Mouse (Mus musculus): ENCODE measurements around the gene Smc1a. TPM values are rescaled to one million over a fixed set of nuclear protein-coding genes. Genes with fewer than 3 reads are reported as not detected.
A peak's percentile ranks its signal among the peaks of the same experiment; 100 is the strongest.

Smc1a gene
- polyA plus RNA-seq (2014; fragmentation: Nextera tagmentation; extraction: Ambion mirVana), result 142 and 144 TPM in 2 replicates

DNA sequence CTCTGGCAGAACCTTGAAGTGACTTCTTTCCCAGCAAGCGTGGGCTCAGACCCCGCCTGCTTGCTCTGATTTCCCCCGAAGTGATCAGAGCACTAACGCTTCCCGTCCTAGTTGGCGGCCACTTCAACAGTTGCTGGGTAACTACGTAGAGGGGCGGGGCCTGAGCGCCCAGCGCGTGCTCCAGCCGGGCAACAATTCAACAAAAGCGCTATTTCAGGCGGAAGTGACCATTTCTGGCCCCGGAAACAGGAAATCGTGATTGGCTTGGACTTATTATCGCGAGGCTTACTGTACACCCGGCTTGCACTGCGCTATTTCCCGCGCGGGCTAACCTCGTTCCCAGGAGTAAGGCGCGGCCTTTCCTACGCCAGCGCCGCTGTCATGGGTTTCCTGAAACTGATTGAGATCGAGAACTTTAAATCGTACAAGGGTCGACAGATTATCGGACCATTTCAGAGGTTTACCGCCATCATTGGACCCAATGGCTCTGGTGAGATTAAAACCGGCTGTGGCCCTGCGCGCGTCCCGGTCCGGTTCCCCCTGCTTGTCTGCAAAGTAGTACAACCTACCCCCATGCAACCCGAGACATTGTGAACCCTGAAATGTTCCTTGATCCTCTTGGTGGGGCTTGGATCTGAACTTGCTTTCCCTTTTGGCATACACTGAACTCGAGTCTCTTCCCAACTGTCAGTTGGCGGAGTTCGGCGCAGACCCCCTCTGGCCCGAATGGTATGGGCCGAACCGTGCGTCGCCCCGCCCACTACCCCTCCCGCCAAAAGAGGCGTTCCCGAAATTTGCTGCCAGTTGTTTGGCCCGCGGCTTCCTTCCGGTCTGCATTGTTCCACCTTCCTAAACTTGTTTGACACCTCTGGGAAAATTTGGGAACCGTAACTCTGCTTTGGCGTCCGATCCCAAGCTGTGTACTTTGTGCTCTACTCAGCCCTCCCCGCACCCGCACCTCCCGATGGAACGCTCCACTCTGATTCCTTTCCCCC, at the start of gene Smc1a, which contains the start of gene Ribc1:
TSS of gene Smc1a (plus strand) at position 278 of the 995 bp plus-strand sequence.
TSS of gene Ribc1 (minus strand) at position 145 of the 995 bp plus-strand sequence.
- ATAC-seq (replicated peaks; ENCODE audit: low FRiP score) (peak; percentile 97), DNase-seq (ENCODE audit: low spot score) (peak; percentile 92)
- Histone ChIP-seq H3K36me3 (ENCODE audit: control insufficient read depth, insufficient read depth, low read length) (no peaks in the 10 kb centered on the region), H3K9me3 (ENCODE audit: control insufficient read depth, low read length) (no peaks in the 10 kb centered on the region), H3K4me2 (ENCODE audit: low read depth, low read length, severe bottlenecking) (peak within 1 kb of the TSS; percentile 50), H3K4me3 (ENCODE audit: low read depth, low read length) (peak within 1 kb of the TSS; percentile 47), H3K27ac (ENCODE audit: low read depth, low read length) (peak within 1 kb of the TSS; percentile 85), H3K9ac (ENCODE audit: low read length) (peak within 1 kb of the TSS; percentile 68), H3K27me3 (ENCODE audit: control insufficient read depth, insufficient read depth, low read length) (peaks cover 10% of the 10 kb centered on the region), H3K4me1 (replicated peaks; ENCODE audit: control insufficient read depth, insufficient read depth, low read length) (no peaks in the 10 kb centered on the region)
- 23% methylated on average over 64 of the region's 64 CpGs for whole genome bisulfite sequencing

DNA sequence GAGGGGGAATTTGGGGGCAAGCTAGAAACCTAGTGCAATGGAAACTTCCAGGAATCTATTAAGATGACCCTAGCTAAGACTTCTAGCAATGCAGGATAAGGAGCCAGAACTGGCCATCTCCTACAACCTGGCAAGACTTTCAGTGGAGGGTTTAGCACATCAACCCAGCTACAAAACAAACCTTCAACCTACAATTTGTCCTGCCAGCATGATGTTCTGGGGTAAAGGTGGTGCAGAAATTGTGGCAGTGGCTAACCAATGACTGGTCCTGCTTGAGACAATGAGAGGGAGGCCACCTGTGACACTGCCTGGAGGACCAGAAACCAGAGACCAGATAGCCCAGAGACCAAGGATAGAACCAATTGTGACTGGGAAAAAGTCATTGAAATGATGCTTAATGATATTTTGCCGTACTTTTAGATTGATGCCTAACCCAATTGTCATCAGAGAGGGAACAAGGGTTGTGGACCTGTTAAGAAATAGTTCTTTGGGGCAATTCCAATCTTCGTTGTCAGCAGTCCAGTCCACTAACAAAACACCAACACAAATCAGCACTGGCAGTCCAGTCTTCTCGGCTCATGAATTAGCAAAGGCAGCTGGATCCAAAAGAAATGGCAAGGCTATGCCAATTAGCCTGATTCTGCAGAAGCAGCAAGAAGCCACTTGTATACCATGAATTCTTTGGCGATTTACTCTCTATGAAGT, 17.1 kb upstream of the Smc1a start:
- DNase-seq (ENCODE audit: low spot score) (no peak), ATAC-seq (replicated peaks; ENCODE audit: low FRiP score) (no peak)
- Histone ChIP-seq H3K4me3 (ENCODE audit: low read depth, low read length) (no peak overlapping the region), H3K36me3 (ENCODE audit: control insufficient read depth, insufficient read depth, low read length) (no peaks in the 10 kb centered on the region), H3K9me3 (ENCODE audit: control insufficient read depth, low read length) (no peaks in the 10 kb centered on the region), H3K4me1 (replicated peaks; ENCODE audit: control insufficient read depth, insufficient read depth, low read length) (no peaks in the 10 kb centered on the region), H3K9ac (ENCODE audit: low read length) (no peak overlapping the region), H3K27me3 (ENCODE audit: control insufficient read depth, insufficient read depth, low read length) (peaks cover 21% of the 10 kb centered on the region; the same call in 1 of the 2 replicates), H3K27ac (ENCODE audit: low read depth, low read length) (no peak overlapping the region), H3K4me2 (ENCODE audit: low read depth, low read length, severe bottlenecking) (no peak overlapping the region)
- WGBS, result 69% methylated on average over 4 of the region's 4 CpGs

DNA sequence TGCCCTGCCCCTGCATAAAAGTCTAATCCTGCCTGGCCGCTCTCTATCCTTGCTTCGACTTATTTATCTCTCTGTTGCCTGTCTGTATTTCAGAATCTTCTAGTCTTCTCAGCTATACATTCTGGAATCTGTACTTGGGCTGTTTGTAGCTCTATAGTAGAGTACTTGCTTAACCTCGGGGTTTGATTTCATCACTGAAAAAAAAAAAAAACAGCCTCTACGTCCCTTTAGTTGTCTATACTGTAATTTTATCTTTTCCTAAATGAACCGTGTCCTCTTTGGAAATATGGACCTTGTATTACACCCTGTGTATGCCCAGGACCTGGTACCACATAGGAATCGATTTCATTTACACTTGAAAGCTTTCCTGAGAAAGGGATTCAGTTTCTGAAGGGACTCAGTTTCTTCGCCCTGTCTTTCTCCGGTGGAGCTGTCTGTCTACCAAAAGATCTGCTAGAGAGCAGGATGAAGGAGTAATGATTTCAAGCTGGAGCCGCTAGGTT, 15.0 kb upstream of the Smc1a start:
- DNase-seq (ENCODE audit: low spot score) (no peak), ATAC-seq (replicated peaks; ENCODE audit: low FRiP score) (peak; percentile 18; the same call in 1 of the 2 replicates)
- 38% methylated on average over 9 of the region's 9 CpGs for WGBS
- no peaks in the 10 kb centered on the region for H3K4me1 ChIP-seq (replicated peaks; ENCODE audit: control insufficient read depth, insufficient read depth, low read length)
- H3K27ac ChIP-seq (ENCODE audit: low read depth, low read length), result no peak overlapping the region
- H3K9ac ChIP-seq (ENCODE audit: low read length), result peak overlapping the region; percentile 48
- peaks cover 27% of the 10 kb centered on the region for H3K27me3 ChIP-seq (ENCODE audit: control insufficient read depth, insufficient read depth, low read length)
- peak overlapping the region; percentile 35; the same call in 1 of the 2 replicates for H3K4me3 ChIP-seq (ENCODE audit: low read depth, low read length)
- H3K36me3 ChIP-seq (ENCODE audit: control insufficient read depth, insufficient read depth, low read length), result no peaks in the 10 kb centered on the region
- peak overlapping the region; percentile 42; the same call in 1 of the 2 replicates for H3K4me2 ChIP-seq (ENCODE audit: low read depth, low read length, severe bottlenecking)
- no peaks in the 10 kb centered on the region for H3K9me3 ChIP-seq (ENCODE audit: control insufficient read depth, low read length)

DNA sequence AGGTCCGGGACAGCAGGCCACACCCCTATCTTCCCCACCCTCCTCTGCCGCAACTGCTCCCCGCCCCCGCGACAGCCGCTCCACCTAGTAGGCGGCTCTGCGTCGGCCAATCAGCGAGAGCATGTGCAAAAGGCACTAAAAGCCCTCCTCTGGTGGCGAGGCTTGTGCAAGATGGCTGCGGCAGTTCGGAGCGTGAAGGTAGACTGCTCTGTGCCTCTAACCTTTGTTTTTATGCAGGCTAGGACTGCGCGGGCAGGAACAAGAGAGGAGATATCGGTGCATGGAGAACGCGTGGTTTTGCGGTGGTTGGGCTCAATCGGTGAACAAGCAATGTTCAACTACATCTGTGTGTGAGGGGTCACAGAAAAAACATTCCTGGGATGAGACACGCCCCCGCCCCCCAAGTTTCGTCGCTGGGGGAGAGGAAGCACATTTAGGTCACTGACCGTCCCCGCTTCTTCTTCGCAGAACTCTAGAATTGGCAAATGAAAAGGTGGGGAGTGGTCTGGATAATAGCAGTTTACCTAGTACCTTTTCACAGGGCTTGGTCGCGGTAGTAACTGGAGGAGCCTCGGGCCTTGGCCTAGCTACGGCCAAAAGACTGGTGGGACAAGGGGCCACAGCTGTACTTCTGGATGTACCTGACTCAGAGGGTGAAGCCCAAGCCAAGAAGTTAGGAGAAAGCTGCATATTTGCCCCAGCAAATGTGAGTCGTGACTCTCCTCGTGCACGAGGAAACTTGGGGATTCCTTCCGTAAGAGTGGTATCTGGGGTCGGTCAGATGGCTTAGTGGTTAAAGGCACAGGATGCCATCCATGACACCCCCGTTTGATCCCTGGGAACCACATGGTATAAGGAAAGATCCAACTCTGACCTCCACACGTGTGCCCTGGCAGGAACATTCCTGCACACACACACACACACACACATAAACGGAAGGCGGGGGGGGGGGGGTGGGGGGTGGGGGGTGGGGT, 14.2 kb upstream of the Smc1a start, which contains the start of gene Hsd17b10:
TSS of gene Hsd17b10 (plus strand) at position 109 of the 974 bp plus-strand sequence.
- ATAC-seq (replicated peaks; ENCODE audit: low FRiP score), result peak; percentile 97
- Histone ChIP-seq H3K27ac (ENCODE audit: low read depth, low read length) (no peak within 1 kb of the TSS), H3K27me3 (ENCODE audit: control insufficient read depth, insufficient read depth, low read length) (peaks cover 31% of the 10 kb centered on the region), H3K9me3 (ENCODE audit: control insufficient read depth, low read length) (no peaks in the 10 kb centered on the region), H3K4me3 (ENCODE audit: low read depth, low read length) (peak within 1 kb of the TSS; percentile 35), H3K9ac (ENCODE audit: low read length) (peak within 1 kb of the TSS; percentile 49), H3K4me2 (ENCODE audit: low read depth, low read length, severe bottlenecking) (peak within 1 kb of the TSS; percentile 62), H3K36me3 (ENCODE audit: control insufficient read depth, insufficient read depth, low read length) (no peaks in the 10 kb centered on the region), H3K4me1 (replicated peaks; ENCODE audit: control insufficient read depth, insufficient read depth, low read length) (no peaks in the 10 kb centered on the region)
- WGBS, result 20% methylated on average over 39 of the region's 41 CpGs
- DNase-seq (ENCODE audit: low spot score), result peak; percentile 87

DNA sequence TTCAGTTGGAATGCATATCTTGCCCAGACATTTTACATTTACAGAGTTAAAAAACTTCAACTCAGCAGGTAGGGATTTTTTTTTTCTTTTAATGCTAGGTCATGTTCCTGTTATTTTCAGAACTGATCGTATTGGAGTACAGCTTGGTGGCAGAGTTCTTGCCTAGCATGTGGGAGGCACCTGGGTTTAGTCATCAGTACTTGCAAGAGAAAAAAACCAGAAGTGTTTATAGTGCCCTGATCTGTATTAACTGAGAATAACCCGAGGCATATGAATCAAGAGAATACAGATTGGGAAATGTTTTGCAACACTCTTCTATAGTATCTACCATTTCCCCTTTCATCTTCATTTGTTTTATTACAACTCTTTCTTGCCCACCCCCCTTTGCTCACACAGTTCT, 13.4 kb upstream of the Smc1a start:
- no peaks in the 10 kb centered on the region for H3K36me3 ChIP-seq (ENCODE audit: control insufficient read depth, insufficient read depth, low read length)
- WGBS, result 73% methylated on average over 2 of the region's 2 CpGs
- H3K9me3 ChIP-seq (ENCODE audit: control insufficient read depth, low read length), result no peaks in the 10 kb centered on the region
- H3K27me3 ChIP-seq (ENCODE audit: control insufficient read depth, insufficient read depth, low read length), result peaks cover 36% of the 10 kb centered on the region
- H3K4me2 ChIP-seq (ENCODE audit: low read depth, low read length, severe bottlenecking), result no peak overlapping the region
- ATAC-seq (replicated peaks; ENCODE audit: low FRiP score) (no peak), DNase-seq (ENCODE audit: low spot score) (no peak)
- no peak overlapping the region for H3K9ac ChIP-seq (ENCODE audit: low read length)
- no peak overlapping the region for H3K27ac ChIP-seq (ENCODE audit: low read depth, low read length)
- H3K4me3 ChIP-seq (ENCODE audit: low read depth, low read length), result no peak overlapping the region
- H3K4me1 ChIP-seq (replicated peaks; ENCODE audit: control insufficient read depth, insufficient read depth, low read length), result no peaks in the 10 kb centered on the region

DNA sequence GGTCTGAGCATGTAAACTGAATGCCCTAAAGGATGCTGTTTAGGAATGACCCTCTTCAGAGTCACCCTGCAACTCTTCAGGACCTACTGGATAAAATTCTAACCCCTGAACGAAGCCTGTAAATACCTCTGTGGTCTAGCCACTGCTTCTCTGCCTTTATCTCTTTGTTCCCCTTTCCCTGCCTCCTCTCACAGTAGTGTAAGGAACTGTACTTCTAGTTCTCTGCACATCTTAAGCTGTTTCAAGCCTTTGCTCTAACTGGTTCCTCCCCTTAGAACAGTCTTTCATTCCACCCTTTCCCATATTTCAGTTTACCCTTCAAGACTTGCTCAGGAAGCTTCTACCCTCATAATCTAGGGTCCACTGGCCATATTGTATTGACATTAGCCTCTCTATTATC, 8.4 kb upstream of the Smc1a start:
- H3K4me2 ChIP-seq (ENCODE audit: low read depth, low read length, severe bottlenecking), result no peak overlapping the region
- H3K27ac ChIP-seq (ENCODE audit: low read depth, low read length), result no peak overlapping the region
- peaks cover 36% of the 10 kb centered on the region for H3K27me3 ChIP-seq (ENCODE audit: control insufficient read depth, insufficient read depth, low read length)
- 100% methylated on average over 1 of the region's 1 CpGs for WGBS
- no peaks in the 10 kb centered on the region for H3K36me3 ChIP-seq (ENCODE audit: control insufficient read depth, insufficient read depth, low read length)
- ATAC-seq (replicated peaks; ENCODE audit: low FRiP score) (no peak), DNase-seq (ENCODE audit: low spot score) (no peak)
- H3K9me3 ChIP-seq (ENCODE audit: control insufficient read depth, low read length), result no peaks in the 10 kb centered on the region
- no peaks in the 10 kb centered on the region for H3K4me1 ChIP-seq (replicated peaks; ENCODE audit: control insufficient read depth, insufficient read depth, low read length)
- H3K9ac ChIP-seq (ENCODE audit: low read length), result no peak overlapping the region
- H3K4me3 ChIP-seq (ENCODE audit: low read depth, low read length), result no peak overlapping the region

DNA sequence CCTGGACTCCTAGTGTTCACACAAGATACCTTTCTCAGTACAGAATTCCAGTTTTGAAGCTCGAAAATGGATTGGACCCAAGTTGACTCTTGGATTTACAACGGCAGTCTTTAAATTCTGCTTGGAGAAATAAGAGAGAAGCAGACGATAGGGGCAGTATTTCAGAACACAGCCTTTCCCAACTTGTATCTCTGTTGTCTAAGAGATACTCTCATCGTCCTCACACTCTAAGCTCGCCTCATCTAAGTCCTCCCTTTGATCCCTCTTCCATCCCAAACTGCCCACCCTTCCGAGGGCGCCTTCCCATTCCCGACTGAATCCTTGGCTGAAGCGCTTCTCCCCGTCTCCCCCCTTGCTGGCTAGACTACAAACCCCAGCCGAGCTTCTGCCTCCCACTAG, 477 bp upstream of the Smc1a start:
- Histone ChIP-seq H3K4me1 (replicated peaks; ENCODE audit: control insufficient read depth, insufficient read depth, low read length) (no peaks in the 10 kb centered on the region), H3K9ac (ENCODE audit: low read length) (peak overlapping the region; percentile 64), H3K4me2 (ENCODE audit: low read depth, low read length, severe bottlenecking) (peak overlapping the region; percentile 50), H3K27me3 (ENCODE audit: control insufficient read depth, insufficient read depth, low read length) (peaks cover 10% of the 10 kb centered on the region), H3K4me3 (ENCODE audit: low read depth, low read length) (peak overlapping the region; percentile 47), H3K36me3 (ENCODE audit: control insufficient read depth, insufficient read depth, low read length) (no peaks in the 10 kb centered on the region), H3K27ac (ENCODE audit: low read depth, low read length) (peak overlapping the region; percentile 79), H3K9me3 (ENCODE audit: control insufficient read depth, low read length) (no peaks in the 10 kb centered on the region)
- 26% methylated on average over 11 of the region's 11 CpGs for WGBS
- ATAC-seq (replicated peaks; ENCODE audit: low FRiP score) (peak; percentile 66; the same call in 1 of the 2 replicates), DNase-seq (ENCODE audit: low spot score) (no peak)
